Mouse (Mus musculus) myocyte (in vitro differentiated cells): Measurements from ENCODE around the gene Kcnh3.

Experiments
- CEBPB ChIP-seq: IDR thresholded peaks from 2 replicates; pipeline ENCODE4 v1.6.1; 2011; ENCODE audit warnings: mild to moderate bottlenecking, moderate library complexity; ENCODE audit not compliant: poor library complexity, insufficient read depth, severe bottlenecking
- E2F4 ChIP-seq: IDR thresholded peaks from one replicate; pipeline ENCODE4 v1.6.1; 2011; ENCODE audit warnings: mild to moderate bottlenecking, control low read depth, moderate library complexity; ENCODE audit not compliant: insufficient read depth
- MAX ChIP-seq: IDR thresholded peaks from one replicate; pipeline ENCODE4 v1.6.1; 2011; ENCODE audit warnings: low read depth, mild to moderate bottlenecking, control low read depth
- MYOD1 ChIP-seq, 3 experiments: IDR thresholded peaks; one replicate each; pipeline ENCODE4 v1.6.1; 2011; ENCODE audit warnings: control low read depth in 2 of 3, low read depth in 2 of 3, mild to moderate bottlenecking in 2 of 3, moderate library complexity in 1 of 3; ENCODE audit not compliant: insufficient read length in 2 of 3, control insufficient read depth in 1 of 3
- MYOG ChIP-seq, 3 experiments: IDR thresholded peaks; one replicate each; pipeline ENCODE4 v1.6.1; 2011; ENCODE audit warnings: control low read depth in 2 of 3, low read depth in 2 of 3, mild to moderate bottlenecking in 2 of 3; ENCODE audit not compliant: insufficient read length in 2 of 3, control insufficient read depth in 1 of 3, insufficient read depth in 1 of 3
- POLR2A ChIP-seq: IDR thresholded peaks from one replicate; pipeline ENCODE4 v1.6.1; 2011; ENCODE audit warnings: low read depth, mild to moderate bottlenecking, control low read depth, moderate library complexity; ENCODE audit not compliant: insufficient read length
- POLR2AphosphoS2 ChIP-seq: IDR thresholded peaks from one replicate; pipeline ENCODE4 v1.6.1; 2011; ENCODE audit warnings: low read depth, control low read depth; ENCODE audit not compliant: insufficient read length
- REST ChIP-seq: IDR thresholded peaks from one replicate; pipeline ENCODE4 v1.6.1; 2011; ENCODE audit warnings: mild to moderate bottlenecking, control low read depth, moderate library complexity; ENCODE audit not compliant: insufficient read depth, insufficient read length
- SRF ChIP-seq: IDR thresholded peaks from one replicate; pipeline ENCODE4 v1.6.1; 2011; ENCODE audit warnings: low read depth; ENCODE audit not compliant: control insufficient read depth, insufficient read length
- TCF12 ChIP-seq: IDR thresholded peaks from one replicate; pipeline ENCODE4 v1.6.1; 2011; ENCODE audit warnings: mild to moderate bottlenecking, control low read depth; ENCODE audit not compliant: poor library complexity, insufficient read depth, severe bottlenecking
- TCF3 ChIP-seq: IDR thresholded peaks from one replicate; pipeline ENCODE4 v1.6.1; 2011; ENCODE audit warnings: low read depth, control low read depth; ENCODE audit not compliant: insufficient read length
- USF1 ChIP-seq: IDR thresholded peaks from one replicate; pipeline ENCODE4 v1.6.1; 2011; ENCODE audit warnings: low read depth, mild to moderate bottlenecking, control low read depth, moderate library complexity

GRCm38 (mm10) chr15:99226090-99226489 lies 1.4 kb downstream of the Kcnh3 start:
- TF ChIP-seq USF1, result no peak
- TF ChIP-seq MYOD1 (IDR thresholded peaks at IDR 0.05; ENCODE audit: control insufficient read depth in 1 of 3, insufficient read length in 2 of 3, low read depth in 2 of 3), result no peak
- TF ChIP-seq POLR2A, result no peak
- TF ChIP-seq TCF3, result no peak
- no peak for TF ChIP-seq TCF12
- TF ChIP-seq POLR2AphosphoS2, result no peak
- TF ChIP-seq MYOG (IDR thresholded peaks at IDR 0.05; ENCODE audit: control insufficient read depth in 1 of 3, insufficient read depth in 1 of 3, insufficient read length in 2 of 3, low read depth in 2 of 3), result no peak
- TF ChIP-seq MAX, result no peak
- TF ChIP-seq E2F4, result no peak
- TF ChIP-seq SRF, result no peak
- no peak for TF ChIP-seq CEBPB
- TF ChIP-seq REST, result no peak
